19 mouse cellular contexts compared by ENCODE assay signal in genomic region chr7:90098253-90098652, GRCm38 (mm10).
"Had no signal": no experiment of that assay in that cellular context is flagged by ENCODE, and none has a peak within 500 bp of the region (broad histone marks: within the 10 kb centered on the region; RNA-seq: fewer than 3 reads in every experiment).

No protein-coding gene starts in this region.

- H3K4me2 ChIP-seq: kidney, embryonic 15.5 days; midbrain, embryonic 11.5 days; stomach, embryonic 15.5 days had no signal

- H3K4me3 ChIP-seq: kidney, embryonic 15.5 days; layer of hippocampus, adult 2 months; left cerebral cortex, adult 2 months; liver, embryonic 13.5 days; stomach, embryonic 15.5 days had no signal

- ATAC-seq: lung, postnatal 0 days had no signal

- H3K27ac ChIP-seq: kidney, embryonic 15.5 days; layer of hippocampus, adult 2 months; left cerebral cortex, adult 2 months; liver, embryonic 13.5 days; macrophage; stomach, embryonic 15.5 days had no signal

- H3K4me1 ChIP-seq: stomach, embryonic 15.5 days had no signal

- DNase-seq: kidney, adult 11 months; kidney, adult 8-10 months; kidney, postnatal 10 days; layer of hippocampus, adult 9-11 months; liver, embryonic 13.5 days; lung, embryonic 14.5 days; midbrain, embryonic 14.5 days; right cerebral cortex, adult 18-20 months; right cerebral cortex, postnatal 14 days; right cerebral cortex, postnatal 4 days; spleen, adult 18-20 months; thymus, postnatal 25 days had no signal

- H3K9ac ChIP-seq: kidney, embryonic 15.5 days; liver, embryonic 13.5 days; lung, embryonic 14.5 days; stomach, embryonic 15.5 days had no signal

- H3K36me3 ChIP-seq: kidney, embryonic 15.5 days; liver, embryonic 13.5 days; stomach, embryonic 15.5 days had no signal

- H3K27me3 ChIP-seq: kidney, embryonic 15.5 days; liver, embryonic 13.5 days; stomach, embryonic 15.5 days had no signal

- H3K9me3 ChIP-seq: kidney, embryonic 15.5 days; liver, embryonic 13.5 days; stomach, embryonic 15.5 days had no signal
